Mouse (Mus musculus): Measurements from ENCODE around the gene Abca8b. TPM values are rescaled to one million over a fixed set of nuclear protein-coding genes. Genes with fewer than 3 reads are reported as not detected.

Gene Abca8b
- polyA plus RNA-seq, 1 experiment, result 0.20 TPM

DNA sequence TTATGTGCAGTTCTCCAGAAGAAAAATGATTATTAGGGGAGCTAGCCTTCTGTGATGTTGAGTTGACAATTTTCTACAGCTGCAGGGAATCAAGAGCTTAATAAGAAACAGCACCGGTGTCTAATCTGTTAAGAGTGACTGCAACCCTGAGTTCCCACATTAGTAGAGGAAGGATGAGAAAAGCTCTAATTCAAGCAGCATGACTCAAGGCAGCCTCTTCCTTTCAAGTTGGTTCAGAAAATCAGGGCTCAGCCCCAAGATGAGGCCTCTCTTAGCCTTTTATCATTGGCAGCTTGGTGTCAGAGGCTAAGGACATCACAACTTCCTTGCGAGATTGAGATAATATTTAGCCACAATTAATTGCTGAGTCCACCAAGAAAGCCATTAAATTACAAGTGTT is 85.8 kb downstream of the Abca8b start:
- TF ChIP-seq CTCF (IDR thresholded peaks at IDR 0.05; ENCODE audit: control insufficient read depth, insufficient read depth, insufficient replicate concordance, low read depth, low read length) (no peak), POLR2A (IDR thresholded peaks at IDR 0.05; ENCODE audit: control insufficient read depth, low read depth, low read length) (no peak)
- Histone ChIP-seq H3K4me1 (ENCODE audit: control insufficient read depth, insufficient read depth, low read length) (no peaks in the 10 kb centered on the region), H3K4me3 (ENCODE audit: control insufficient read depth, low read depth, low read length) (no peak overlapping the region), H3K27ac (ENCODE audit: control insufficient read depth, insufficient read depth, low read depth, low read length) (no peak overlapping the region), H3K36me3 (ENCODE audit: control insufficient read depth, insufficient read depth, low read length) (no peaks in the 10 kb centered on the region), H3K27me3 (ENCODE audit: control insufficient read depth, insufficient read depth, low read length) (no peaks in the 10 kb centered on the region)

DNA sequence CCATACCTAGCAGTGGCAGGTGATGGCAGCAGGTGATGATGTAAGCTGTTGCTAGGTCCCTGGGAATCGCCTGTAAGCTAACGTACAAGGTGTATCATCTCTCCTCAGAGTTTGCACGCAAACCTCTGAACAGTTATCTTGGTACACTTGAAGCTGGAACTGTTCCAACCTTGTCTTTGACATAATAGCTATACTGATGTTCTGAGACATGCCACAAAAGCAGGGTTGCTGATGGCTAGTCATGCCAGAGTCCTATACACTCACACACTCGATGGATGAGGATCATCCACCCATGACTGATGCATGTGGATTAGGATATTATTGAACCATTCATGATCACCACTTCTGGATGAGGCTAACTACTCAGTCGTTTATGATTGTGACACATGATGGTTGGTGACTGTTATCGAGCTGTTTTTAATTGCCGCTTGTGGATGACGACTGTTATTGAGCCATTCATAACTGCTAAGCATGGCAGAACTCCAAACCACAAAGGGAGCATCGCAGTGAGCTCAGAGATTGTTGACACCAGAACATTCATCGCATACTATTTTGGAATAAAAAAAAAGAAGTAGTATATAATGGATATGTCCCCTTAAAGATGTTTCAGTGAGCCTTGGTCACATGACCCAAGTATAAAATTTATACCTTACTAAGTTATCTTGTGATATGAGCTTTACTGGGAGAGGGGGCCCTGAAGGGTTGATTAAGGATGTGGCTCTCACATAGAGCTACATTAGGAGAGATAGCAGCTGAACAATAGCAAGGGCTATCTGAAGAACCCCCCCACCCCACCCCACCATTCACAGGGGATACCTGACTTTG is 87.2 kb downstream of the Abca8b start:
- Histone ChIP-seq H3K27me3 (ENCODE audit: control insufficient read depth, insufficient read depth, low read length) (no peaks in the 10 kb centered on the region), H3K27ac (ENCODE audit: control insufficient read depth, insufficient read depth, low read depth, low read length) (no peak overlapping the region), H3K4me1 (ENCODE audit: control insufficient read depth, insufficient read depth, low read length) (no peaks in the 10 kb centered on the region), H3K4me3 (ENCODE audit: control insufficient read depth, low read depth, low read length) (no peak overlapping the region), H3K36me3 (ENCODE audit: control insufficient read depth, insufficient read depth, low read length) (no peaks in the 10 kb centered on the region)
- TF ChIP-seq POLR2A (IDR thresholded peaks at IDR 0.05; ENCODE audit: control insufficient read depth, low read depth, low read length), result no peak
- TF ChIP-seq CTCF (IDR thresholded peaks at IDR 0.05; ENCODE audit: control insufficient read depth, insufficient read depth, insufficient replicate concordance, low read depth, low read length), result no peak

DNA sequence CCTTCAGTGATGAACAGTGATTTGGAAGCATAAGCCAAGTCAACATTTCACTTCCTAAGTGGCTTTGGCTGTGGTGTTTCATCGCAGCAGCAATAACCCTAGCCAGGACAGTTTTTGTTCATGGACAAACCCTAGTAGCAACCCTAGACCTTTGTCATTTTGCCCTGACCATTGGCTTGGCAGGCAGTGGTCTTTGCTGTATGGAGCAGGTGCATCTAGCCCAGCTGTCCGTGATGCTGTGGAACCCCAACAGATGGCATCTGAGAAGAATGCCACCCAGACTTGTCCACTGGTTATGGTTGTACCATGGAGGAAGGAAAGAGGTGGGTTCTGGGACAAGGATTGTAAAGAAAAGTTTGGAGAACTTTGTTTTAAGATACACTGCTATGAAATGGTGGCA is 88.1 kb downstream of the Abca8b start:
- no peaks in the 10 kb centered on the region for H3K27me3 ChIP-seq (ENCODE audit: control insufficient read depth, insufficient read depth, low read length)
- no peak overlapping the region for H3K27ac ChIP-seq (ENCODE audit: control insufficient read depth, insufficient read depth, low read depth, low read length)
- no peaks in the 10 kb centered on the region for H3K36me3 ChIP-seq (ENCODE audit: control insufficient read depth, insufficient read depth, low read length)
- no peak overlapping the region for H3K4me3 ChIP-seq (ENCODE audit: control insufficient read depth, low read depth, low read length)
- TF ChIP-seq CTCF (IDR thresholded peaks at IDR 0.05; ENCODE audit: control insufficient read depth, insufficient read depth, insufficient replicate concordance, low read depth, low read length), result no peak
- TF ChIP-seq POLR2A (IDR thresholded peaks at IDR 0.05; ENCODE audit: control insufficient read depth, low read depth, low read length), result no peak
- H3K4me1 ChIP-seq (ENCODE audit: control insufficient read depth, insufficient read depth, low read length), result no peaks in the 10 kb centered on the region

DNA sequence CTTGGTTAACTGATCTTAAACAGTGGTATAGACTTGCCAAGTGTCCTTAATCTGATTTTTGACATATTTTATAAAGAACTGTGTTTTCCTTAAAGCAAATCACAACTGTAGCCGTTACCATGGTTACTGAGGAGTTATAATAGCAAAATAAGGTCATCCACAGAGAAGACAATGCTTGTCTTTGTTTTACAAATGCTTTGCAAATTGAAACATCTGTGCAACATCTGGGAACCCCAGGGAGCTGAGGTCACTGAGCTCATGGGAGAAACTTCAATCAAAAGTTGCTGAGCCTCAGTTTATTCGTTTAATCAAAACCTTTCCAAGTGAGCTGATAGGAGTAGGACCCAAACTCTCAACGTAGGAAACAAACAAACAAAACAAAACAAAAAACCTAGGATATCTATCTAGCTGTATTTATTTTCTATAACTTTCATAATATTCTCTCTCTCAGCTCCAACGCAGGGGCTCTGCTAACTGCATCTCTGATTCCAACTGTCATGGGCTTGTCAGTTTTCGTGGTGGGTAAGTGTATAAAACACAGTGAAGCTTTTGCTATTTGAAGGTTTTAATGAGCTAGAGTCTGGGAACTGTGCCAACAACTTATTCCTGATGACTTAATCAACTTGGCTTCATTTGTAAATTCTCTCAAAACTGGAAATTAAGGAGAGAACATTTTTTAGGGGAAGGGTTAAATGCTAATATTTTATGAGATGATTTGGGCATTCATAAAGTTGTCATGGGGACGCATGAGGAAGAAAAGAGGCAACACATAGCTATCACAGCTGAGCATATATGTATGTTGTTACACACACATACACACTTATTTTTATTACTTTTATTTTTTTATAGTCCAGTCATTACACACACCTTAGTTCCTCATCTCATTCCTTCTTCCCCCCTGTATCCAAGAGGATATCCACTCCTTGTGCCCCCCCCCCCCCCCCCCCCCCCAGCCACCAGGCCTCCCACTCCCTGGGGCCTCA is 92.7 kb downstream of the Abca8b start:
- Histone ChIP-seq H3K36me3 (ENCODE audit: control insufficient read depth, insufficient read depth, low read length) (no peaks in the 10 kb centered on the region), H3K4me1 (ENCODE audit: control insufficient read depth, insufficient read depth, low read length) (no peaks in the 10 kb centered on the region), H3K27ac (ENCODE audit: control insufficient read depth, insufficient read depth, low read depth, low read length) (no peak overlapping the region), H3K27me3 (ENCODE audit: control insufficient read depth, insufficient read depth, low read length) (no peaks in the 10 kb centered on the region), H3K4me3 (ENCODE audit: control insufficient read depth, low read depth, low read length) (no peak overlapping the region)
- no peak for TF ChIP-seq CTCF (IDR thresholded peaks at IDR 0.05; ENCODE audit: control insufficient read depth, insufficient read depth, insufficient replicate concordance, low read depth, low read length)
- no peak for TF ChIP-seq POLR2A (IDR thresholded peaks at IDR 0.05; ENCODE audit: control insufficient read depth, low read depth, low read length)

DNA sequence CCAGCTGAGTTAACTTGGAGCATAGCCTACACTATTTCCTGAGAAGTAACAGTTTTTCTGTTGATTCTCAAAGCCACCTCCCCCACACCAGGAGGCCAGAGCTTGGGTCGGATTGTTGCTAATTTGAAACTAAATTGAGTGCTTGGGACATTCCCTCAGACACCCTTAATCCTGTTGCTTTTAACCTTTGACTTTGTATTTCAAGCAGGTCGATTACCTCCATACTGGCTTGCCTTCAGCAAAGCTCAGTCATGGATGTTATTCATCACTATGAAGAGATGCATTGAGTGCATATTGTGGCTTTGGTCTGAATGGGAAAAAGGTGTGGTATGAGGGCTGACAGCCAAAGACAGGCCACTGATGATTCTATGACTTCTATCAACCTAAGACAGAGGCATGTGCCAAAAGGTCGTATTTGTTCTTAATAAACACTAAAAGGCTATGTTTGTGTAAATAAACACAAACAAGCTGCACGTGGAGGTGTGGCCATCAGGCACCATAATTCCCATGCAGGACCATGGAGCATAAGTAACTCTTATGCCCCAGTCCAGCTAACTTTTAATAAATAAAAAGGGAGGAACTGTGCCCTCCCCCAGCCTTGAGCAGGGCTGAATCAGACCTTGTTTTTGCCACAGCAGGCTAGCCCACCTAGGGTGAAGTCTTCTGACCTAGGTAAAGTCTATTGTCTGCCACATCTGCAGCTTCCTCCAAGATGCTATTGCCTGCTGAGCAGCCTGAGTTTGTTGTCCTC is 95.0 kb downstream of the Abca8b start:
- Histone ChIP-seq H3K36me3 (ENCODE audit: control insufficient read depth, insufficient read depth, low read length) (no peaks in the 10 kb centered on the region), H3K27me3 (ENCODE audit: control insufficient read depth, insufficient read depth, low read length) (no peaks in the 10 kb centered on the region), H3K4me1 (ENCODE audit: control insufficient read depth, insufficient read depth, low read length) (no peaks in the 10 kb centered on the region), H3K4me3 (ENCODE audit: control insufficient read depth, low read depth, low read length) (no peak overlapping the region), H3K27ac (ENCODE audit: control insufficient read depth, insufficient read depth, low read depth, low read length) (no peak overlapping the region)
- TF ChIP-seq CTCF (IDR thresholded peaks at IDR 0.05; ENCODE audit: control insufficient read depth, insufficient read depth, insufficient replicate concordance, low read depth, low read length) (no peak), POLR2A (IDR thresholded peaks at IDR 0.05; ENCODE audit: control insufficient read depth, low read depth, low read length) (no peak)

DNA sequence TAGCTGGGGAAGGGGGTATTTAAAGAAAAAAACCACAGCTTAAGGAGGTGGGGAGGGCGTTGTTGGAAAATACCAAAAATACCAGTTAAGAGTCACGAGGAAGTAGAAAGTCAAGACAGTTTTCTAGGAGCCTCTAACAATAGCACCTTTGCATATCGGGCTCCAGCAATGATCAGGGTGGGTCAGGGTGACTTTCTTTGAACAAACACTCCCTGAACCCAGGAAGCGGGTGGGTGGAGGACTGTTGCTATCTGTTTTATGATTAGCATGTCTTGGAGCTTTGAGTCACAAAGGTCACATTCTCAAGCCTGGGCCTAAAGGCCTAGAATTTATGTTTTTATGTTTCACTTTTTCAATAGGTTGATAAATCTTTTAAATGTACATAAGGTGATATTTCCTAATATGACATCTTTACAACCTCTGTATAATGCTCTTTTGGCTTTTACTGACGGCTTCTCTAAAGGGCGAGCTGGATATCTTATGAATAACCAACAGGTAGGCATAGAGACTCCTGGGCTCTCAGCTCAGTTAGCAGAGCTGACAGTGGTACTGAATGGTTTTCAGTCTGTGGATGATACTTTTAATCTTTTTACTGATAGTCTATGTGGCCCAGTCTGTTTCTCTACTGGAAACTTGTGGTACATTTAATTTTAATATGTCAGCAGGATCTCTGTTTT is 96.7 kb downstream of the Abca8b start:
- TF ChIP-seq POLR2A (IDR thresholded peaks at IDR 0.05; ENCODE audit: control insufficient read depth, low read depth, low read length), result no peak
- TF ChIP-seq CTCF (IDR thresholded peaks at IDR 0.05; ENCODE audit: control insufficient read depth, insufficient read depth, insufficient replicate concordance, low read depth, low read length), result no peak
- Histone ChIP-seq H3K4me1 (ENCODE audit: control insufficient read depth, insufficient read depth, low read length) (no peaks in the 10 kb centered on the region), H3K36me3 (ENCODE audit: control insufficient read depth, insufficient read depth, low read length) (no peaks in the 10 kb centered on the region), H3K27ac (ENCODE audit: control insufficient read depth, insufficient read depth, low read depth, low read length) (no peak overlapping the region), H3K27me3 (ENCODE audit: control insufficient read depth, insufficient read depth, low read length) (no peaks in the 10 kb centered on the region), H3K4me3 (ENCODE audit: control insufficient read depth, low read depth, low read length) (no peak overlapping the region)

All from testis, adult 2 months (tissue).